ENCODE assay signal across 8 mouse cellular contexts in genomic region chr17:29022230-29022819, GRCm38 (mm10). TPM values are rescaled to one million over a fixed set of nuclear protein-coding genes. Genes with fewer than 3 reads are reported as not detected.
DNase-seq lines count a peak whose midpoint lies in the region; ATAC-seq lines count a peak whose summit lies in the region.

No protein-coding gene starts in this region.

- H3K27ac ChIP-seq in forebrain, embryonic 15.5 days (replicated peaks), result no peak overlapping the region
- H3K27ac ChIP-seq in limb, embryonic 12.5 days, result no peak overlapping the region

- peak; percentile 62 for ATAC-seq in CD4-positive, CD25-positive, alpha-beta regulatory T cell, adult 4 months
- ATAC-seq in forebrain, embryonic 15.5 days (replicated peaks), result 0 out of 2 replicates have a peak, but pooled peaks have one; percentile 32
- no peak for ATAC-seq in limb, embryonic 12.5 days (ENCODE audit: insufficient number of reproducible peaks, insufficient read depth, low FRiP score, low TSS enrichment, low read depth)

- no peak overlapping the region for H3K9ac ChIP-seq in forebrain, embryonic 15.5 days (replicated peaks)
- H3K9ac ChIP-seq in limb, embryonic 12.5 days (replicated peaks), result no peak overlapping the region

- H3K27me3 ChIP-seq in forebrain, embryonic 15.5 days, result no peaks in the 10 kb centered on the region
- peaks cover 3% of the 10 kb centered on the region; the same call in 1 of the 2 replicates for H3K27me3 ChIP-seq in limb, embryonic 12.5 days

- H3K4me2 ChIP-seq in forebrain, embryonic 15.5 days (replicated peaks), result no peak overlapping the region
- peak overlapping the region; percentile 36 for H3K4me2 ChIP-seq in limb, embryonic 12.5 days

- WGBS in forebrain, embryonic 15.5 days, result 25% methylated on average over 15 of the region's 15 CpGs
- WGBS in limb, embryonic 12.5 days, result 19% methylated on average over 15 of the region's 15 CpGs

- DNase-seq in gastrocnemius, postnatal 14 days, result peak; percentile 34
- no peak for DNase-seq in gastrocnemius, adult 18-20 months (ENCODE audit: low spot score)
- DNase-seq in retina, embryonic 14.5 days (ENCODE audit: low spot score), result peak; percentile 56
- DNase-seq in cerebellum, postnatal 36 days, result no peak
- DNase-seq in urinary bladder, adult 18-20 months (ENCODE audit: low spot score in 2 of 2), result no peak

- intact Hi-C loops in gastrocnemius, postnatal 14 days (cut with DNase I; ENCODE audit: low total_unique reads), result loop anchor here (5.0 kb wide), 1 partner anchor 35 kb away; no protein-coding TSS in a partner anchor

- no peaks in the 10 kb centered on the region for H3K9me3 ChIP-seq in forebrain, embryonic 15.5 days
- H3K9me3 ChIP-seq in limb, embryonic 12.5 days, result no peaks in the 10 kb centered on the region

- no peak overlapping the region for H3K4me3 ChIP-seq in forebrain, embryonic 15.5 days
- H3K4me3 ChIP-seq in limb, embryonic 12.5 days (replicated peaks), result no peak overlapping the region

- 0 out of 2 replicates have a peak, but pooled peaks cover 5% of the 10 kb centered on the region for H3K4me1 ChIP-seq in forebrain, embryonic 15.5 days
- H3K4me1 ChIP-seq in limb, embryonic 12.5 days (replicated peaks), result peaks cover 22% of the 10 kb centered on the region

- no peaks in the 10 kb centered on the region for H3K36me3 ChIP-seq in forebrain, embryonic 15.5 days
- no peaks in the 10 kb centered on the region for H3K36me3 ChIP-seq in limb, embryonic 12.5 days

RNA-seq across cellular contexts. Expression of gene Srsf3, which starts 10.1 kb away (rescaled TPM):
- total RNA-seq in gastrocnemius, postnatal 14 days (2021), result 10 to 100 TPM; 50.7 to 52.3 TPM
- 10 to 100 TPM; 37.4 to 48.6 TPM for total RNA-seq in gastrocnemius, adult 18-20 months (2021)
- 100 to 1,000 TPM; 232 to 397 TPM for polyA plus RNA-seq in CD4-positive, CD25-positive, alpha-beta regulatory T cell, adult 4 months (2017; shearing (Covaris generic))
- polyA plus RNA-seq in forebrain, embryonic 15.5 days (2015; fragmentation: Nextera tagmentation; extraction: Ambion mirVana), result 594 and 620 TPM in 2 replicates
- 798 and 826 TPM in 2 replicates for polyA plus RNA-seq in limb, embryonic 12.5 days (2016; fragmentation: Nextera tagmentation; extraction: Ambion mirVana)

RNA-seq across cellular contexts. Expression of gene Stk38, which starts 14.5 kb away (rescaled TPM):
- total RNA-seq in gastrocnemius, postnatal 14 days (2021), result 10 to 100 TPM; 25.3 to 29.0 TPM
- 10 to 100 TPM; 20.2 to 22.4 TPM for total RNA-seq in gastrocnemius, adult 18-20 months (2021)
- polyA plus RNA-seq in CD4-positive, CD25-positive, alpha-beta regulatory T cell, adult 4 months (2017; shearing (Covaris generic)), result 100 to 1,000 TPM; 223 to 306 TPM
- polyA plus RNA-seq in forebrain, embryonic 15.5 days (2015; fragmentation: Nextera tagmentation; extraction: Ambion mirVana), result 119 and 128 TPM in 2 replicates
- polyA plus RNA-seq in limb, embryonic 12.5 days (2016; fragmentation: Nextera tagmentation; extraction: Ambion mirVana), result 135 and 149 TPM in 2 replicates

Comparison
In these comparisons a context has a peak if more than half of its experiments do, and no peak if none do; other contexts are left out.
1. DNase-seq: peak in gastrocnemius, postnatal 14 days (single experiment) and retina, embryonic 14.5 days (single experiment); none in gastrocnemius, adult 18-20 months (single experiment), cerebellum, postnatal 36 days (0 of 2) and urinary bladder, adult 18-20 months (0 of 2).